21 mouse cellular contexts compared by ENCODE assay signal in the genomic region with DNA sequence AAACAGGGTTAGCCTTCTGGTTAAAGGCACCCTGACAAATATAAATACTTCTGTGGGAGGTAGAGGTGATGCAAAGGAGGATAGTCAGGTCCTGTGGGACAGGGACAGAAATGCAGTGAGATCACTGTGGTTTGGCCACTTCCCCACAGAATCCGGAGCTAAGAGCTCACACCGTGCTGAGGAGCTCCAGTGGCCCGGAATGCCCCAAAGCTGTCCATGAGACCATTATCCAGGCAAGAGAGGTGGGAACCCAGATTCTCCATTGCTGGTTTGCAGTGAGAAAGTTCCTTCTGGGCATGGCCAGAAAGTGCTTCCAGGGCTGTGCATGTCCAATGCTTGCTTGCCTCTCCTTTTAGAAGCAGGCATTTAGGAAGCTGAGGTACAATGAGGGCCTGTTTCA.
"Had no signal": no experiment of that assay in that cellular context is flagged by ENCODE, and none has a peak within 500 bp of the region (broad histone marks: within the 10 kb centered on the region; RNA-seq: fewer than 3 reads in every experiment).

No protein-coding gene starts in this region.

- H3K9me3 ChIP-seq: limb, embryonic 12.5 days; limb, embryonic 15.5 days; midbrain, embryonic 12.5 days; midbrain, embryonic 15.5 days; neural tube, embryonic 12.5 days; neural tube, embryonic 15.5 days; stomach, embryonic 15.5 days had no signal

- H3K4me2 ChIP-seq: limb, embryonic 12.5 days; limb, embryonic 15.5 days; liver, embryonic 11.5 days; lung, embryonic 14.5 days; midbrain, embryonic 12.5 days; midbrain, embryonic 15.5 days; neural tube, embryonic 12.5 days; neural tube, embryonic 15.5 days; stomach, embryonic 15.5 days had no signal

- H3K4me1 ChIP-seq: limb, embryonic 12.5 days; limb, embryonic 15.5 days; midbrain, embryonic 12.5 days; midbrain, embryonic 15.5 days; neural tube, embryonic 12.5 days; neural tube, embryonic 15.5 days; stomach, embryonic 15.5 days had no signal

- H3K9ac ChIP-seq: limb, embryonic 12.5 days; limb, embryonic 15.5 days; liver, embryonic 14.5 days; liver, postnatal 0 days; lung, embryonic 14.5 days; midbrain, embryonic 12.5 days; midbrain, embryonic 15.5 days; neural tube, embryonic 12.5 days; neural tube, embryonic 15.5 days; stomach, embryonic 15.5 days had no signal

- ATAC-seq: liver, postnatal 0 days; lung, postnatal 0 days; midbrain, embryonic 15.5 days had no signal

- H3K27ac ChIP-seq: kidney, postnatal 0 days; layer of hippocampus, adult 2 months; limb, embryonic 12.5 days; limb, embryonic 15.5 days; liver, embryonic 14.5 days; macrophage; midbrain, embryonic 12.5 days; midbrain, embryonic 15.5 days; neural tube, embryonic 12.5 days; neural tube, embryonic 15.5 days; stomach, embryonic 15.5 days had no signal

- H3K36me3 ChIP-seq: limb, embryonic 12.5 days; limb, embryonic 15.5 days; midbrain, embryonic 12.5 days; midbrain, embryonic 15.5 days; neural tube, embryonic 12.5 days; neural tube, embryonic 15.5 days; stomach, embryonic 15.5 days had no signal

- H3K4me3 ChIP-seq: layer of hippocampus, adult 2 months; limb, embryonic 12.5 days; limb, embryonic 15.5 days; midbrain, embryonic 12.5 days; midbrain, embryonic 15.5 days; neural tube, embryonic 12.5 days; neural tube, embryonic 15.5 days; stomach, embryonic 15.5 days had no signal

- H3K27me3 ChIP-seq: limb, embryonic 12.5 days; limb, embryonic 15.5 days; midbrain, embryonic 12.5 days; midbrain, embryonic 15.5 days; neural tube, embryonic 12.5 days; neural tube, embryonic 15.5 days; stomach, embryonic 15.5 days had no signal

- DNase-seq: kidney, postnatal 25 days; layer of hippocampus, adult 9-11 months; liver, postnatal 0 days; lung, embryonic 14.5 days; right cerebral cortex, adult 18-20 months; right cerebral cortex, postnatal 14 days; right cerebral cortex, postnatal 4 days; thymus, postnatal 25 days had no signal
